Mouse (Mus musculus): ENCODE data around the gene Pbxip1. TPM values are rescaled to one million over a fixed set of nuclear protein-coding genes. Genes with fewer than 3 reads are reported as not detected.

Pbxip1 gene
- polyA plus RNA-seq (2015; fragmentation: Nextera tagmentation; extraction: Ambion mirVana): 38.3 and 40.4 TPM in 2 replicates

DNA sequence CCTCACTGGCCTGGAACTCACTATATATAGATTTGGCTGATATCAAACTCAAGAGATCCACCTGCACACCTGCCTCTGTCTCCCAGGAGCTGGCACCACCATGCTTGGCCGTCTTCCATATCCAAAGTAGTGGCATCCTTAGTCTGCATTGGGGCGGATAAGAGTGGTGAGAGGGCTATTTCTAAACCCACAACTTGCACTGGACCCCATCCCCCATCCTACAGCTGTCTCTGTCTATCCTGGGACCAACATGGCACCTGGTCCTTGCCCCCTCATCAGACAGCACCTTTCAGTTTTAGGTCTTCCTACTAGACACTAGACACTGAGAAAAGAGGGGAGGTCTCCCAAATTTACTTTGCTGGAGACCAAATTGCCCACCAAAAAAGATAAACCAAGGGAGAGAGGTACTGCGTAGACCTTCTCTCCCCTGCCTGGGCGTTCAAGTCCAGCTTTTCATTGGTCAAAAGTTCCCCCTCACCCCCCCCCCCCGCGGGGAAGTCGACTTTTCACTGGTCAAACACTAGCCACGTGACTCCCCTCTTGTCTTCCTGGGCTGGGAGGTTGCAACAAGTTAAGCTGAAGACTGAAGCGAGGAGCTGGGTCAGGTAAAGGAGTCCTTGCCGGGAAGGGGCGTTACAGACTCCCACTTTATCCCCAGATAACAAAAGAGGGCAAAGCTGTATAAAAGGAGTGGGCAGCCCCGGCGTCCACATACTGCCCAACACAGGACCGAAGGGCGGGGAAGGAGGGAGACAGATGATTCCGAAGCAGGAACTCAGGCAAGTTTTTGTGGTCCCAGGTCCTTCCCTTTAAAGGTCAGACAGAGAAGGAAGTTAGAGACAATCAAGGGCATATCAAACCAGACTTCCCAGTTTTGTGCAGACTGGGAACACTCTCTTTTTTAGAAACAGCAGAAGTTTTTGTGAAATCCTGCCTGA, at the start of gene Pbxip1:
Gene Pbxip1, plus strand, starts transcription at position 531 of the 938 bp plus-strand sequence.
- Histone ChIP-seq H3K27me3 (no peaks in the 10 kb centered on the region), H3K4me3 (replicated peaks) (peak within 1 kb of the TSS; percentile 52), H3K4me2 (replicated peaks) (peak within 1 kb of the TSS; percentile 57), H3K4me1 (peaks cover 28% of the 10 kb centered on the region), H3K36me3 (peaks cover 26% of the 10 kb centered on the region), H3K9me3 (replicated peaks) (no peaks in the 10 kb centered on the region), H3K9ac (peak within 1 kb of the TSS; percentile 57), H3K27ac (replicated peaks) (peak within 1 kb of the TSS; percentile 70)
- ATAC-seq (ENCODE audit: insufficient number of reproducible peaks, low FRiP score, low TSS enrichment, low read depth): peak; percentile 69
- 5% methylated on average over 16 of the region's 16 CpGs for WGBS

DNA sequence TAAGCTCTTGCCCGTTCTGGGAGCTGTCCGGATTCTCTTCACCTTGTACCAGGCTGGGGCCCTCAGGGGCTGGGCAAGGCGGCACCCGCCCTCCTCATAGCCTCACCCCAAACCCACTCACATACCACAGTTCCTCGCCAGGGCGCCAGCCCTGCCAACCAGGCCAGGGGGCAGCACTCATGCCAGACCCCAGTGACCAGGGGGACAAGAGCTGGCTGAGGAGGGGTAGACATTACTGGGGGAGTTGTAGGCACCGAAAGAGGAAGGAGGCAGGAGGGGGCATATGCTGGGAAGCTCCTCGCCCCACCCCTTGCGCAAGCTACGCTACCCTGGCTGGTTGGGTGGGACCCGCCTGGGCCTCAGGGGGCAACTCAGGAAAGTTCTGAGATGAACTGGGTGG, 48.9 kb upstream of the Pbxip1 start:
- Histone ChIP-seq H3K9ac (no peak overlapping the region), H3K9me3 (replicated peaks) (no peaks in the 10 kb centered on the region), H3K4me3 (replicated peaks) (peak overlapping the region; percentile 19; the same call in 1 of the 2 replicates), H3K27me3 (no peaks in the 10 kb centered on the region), H3K36me3 (no peaks in the 10 kb centered on the region), H3K27ac (replicated peaks) (peak overlapping the region; percentile 58), H3K4me2 (replicated peaks) (peak overlapping the region; percentile 27), H3K4me1 (peaks cover 77% of the 10 kb centered on the region)
- 55% methylated on average over 11 of the region's 11 CpGs for WGBS
- 0 out of 2 replicates have a peak, but pooled peaks have one; percentile 2 for ATAC-seq (ENCODE audit: insufficient number of reproducible peaks, low FRiP score, low TSS enrichment, low read depth)

DNA sequence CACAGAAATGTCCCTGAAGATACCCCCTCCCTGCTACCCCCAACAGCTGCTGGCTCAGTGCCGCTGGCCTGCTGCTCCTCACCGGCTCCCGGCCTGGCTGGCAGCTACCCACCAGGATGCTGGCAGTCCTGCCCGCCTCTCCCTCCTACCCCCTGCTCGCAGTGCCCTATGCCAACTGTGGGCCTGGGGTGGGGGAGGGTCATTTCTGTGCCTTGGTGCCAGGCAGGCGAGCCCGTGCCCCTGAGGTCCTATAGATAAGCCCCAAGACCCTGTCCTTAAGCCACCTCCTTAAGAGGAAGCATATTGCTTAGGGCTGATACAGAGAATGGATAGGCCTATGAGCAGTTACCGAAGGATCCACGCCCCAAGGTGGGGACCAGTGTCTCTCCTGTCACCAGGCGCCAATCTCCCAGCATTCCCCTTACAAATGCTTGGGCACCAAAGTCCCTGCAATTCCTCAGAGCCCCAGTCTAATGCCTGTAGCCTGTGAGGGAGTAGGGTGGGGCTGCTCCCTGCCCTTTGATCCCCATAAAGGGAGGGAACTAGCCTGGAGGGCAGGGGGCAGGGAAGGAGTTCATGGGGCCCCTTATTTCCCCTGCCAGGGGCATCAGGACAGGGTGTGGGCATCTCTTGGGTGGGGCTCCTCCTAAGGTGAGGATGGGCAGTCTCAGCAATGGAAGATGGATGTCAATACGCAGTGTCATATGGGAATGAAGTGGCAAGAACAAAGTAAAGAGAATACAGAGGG, 48.2 kb upstream of the Pbxip1 start:
- 58% methylated on average over 11 of the region's 11 CpGs for WGBS
- Histone ChIP-seq H3K4me2 (replicated peaks) (peak overlapping the region; percentile 27), H3K27me3 (no peaks in the 10 kb centered on the region), H3K36me3 (no peaks in the 10 kb centered on the region), H3K9me3 (replicated peaks) (no peaks in the 10 kb centered on the region), H3K4me3 (replicated peaks) (no peak overlapping the region), H3K27ac (replicated peaks) (peak overlapping the region; percentile 58), H3K4me1 (peaks cover 81% of the 10 kb centered on the region), H3K9ac (no peak overlapping the region)
- ATAC-seq (ENCODE audit: insufficient number of reproducible peaks, low FRiP score, low TSS enrichment, low read depth): no peak

- Histone ChIP-seq H3K4me3 (replicated peaks) (no peak overlapping the region), H3K4me1 (peaks cover 85% of the 10 kb centered on the region), H3K36me3 (no peaks in the 10 kb centered on the region), H3K9ac (no peak overlapping the region), H3K4me2 (replicated peaks) (no peak overlapping the region), H3K27ac (replicated peaks) (peak overlapping the region; percentile 58; the same call in 1 of the 2 replicates), H3K9me3 (replicated peaks) (no peaks in the 10 kb centered on the region), H3K27me3 (no peaks in the 10 kb centered on the region)
- WGBS: 52% methylated on average over 6 of the region's 6 CpGs
- ATAC-seq (ENCODE audit: insufficient number of reproducible peaks, low FRiP score, low TSS enrichment, low read depth): no peak
Observed at GRCm38 (mm10) chr3:89388901-89389740, 47.4 kb upstream of the Pbxip1 start.

- Histone ChIP-seq H3K4me2 (replicated peaks) (peak overlapping the region; percentile 98), H3K4me3 (replicated peaks) (peak overlapping the region; percentile 58), H3K4me1 (peaks cover 85% of the 10 kb centered on the region), H3K27me3 (no peaks in the 10 kb centered on the region), H3K36me3 (no peaks in the 10 kb centered on the region), H3K27ac (replicated peaks) (peak overlapping the region; percentile 44), H3K9ac (no peak overlapping the region), H3K9me3 (replicated peaks) (no peaks in the 10 kb centered on the region)
- WGBS: 40% methylated on average over 5 of the region's 5 CpGs
- no peak for ATAC-seq (ENCODE audit: insufficient number of reproducible peaks, low FRiP score, low TSS enrichment, low read depth)
Observed at GRCm38 (mm10) chr3:89390111-89390515, 46.4 kb upstream of the Pbxip1 start.

DNA sequence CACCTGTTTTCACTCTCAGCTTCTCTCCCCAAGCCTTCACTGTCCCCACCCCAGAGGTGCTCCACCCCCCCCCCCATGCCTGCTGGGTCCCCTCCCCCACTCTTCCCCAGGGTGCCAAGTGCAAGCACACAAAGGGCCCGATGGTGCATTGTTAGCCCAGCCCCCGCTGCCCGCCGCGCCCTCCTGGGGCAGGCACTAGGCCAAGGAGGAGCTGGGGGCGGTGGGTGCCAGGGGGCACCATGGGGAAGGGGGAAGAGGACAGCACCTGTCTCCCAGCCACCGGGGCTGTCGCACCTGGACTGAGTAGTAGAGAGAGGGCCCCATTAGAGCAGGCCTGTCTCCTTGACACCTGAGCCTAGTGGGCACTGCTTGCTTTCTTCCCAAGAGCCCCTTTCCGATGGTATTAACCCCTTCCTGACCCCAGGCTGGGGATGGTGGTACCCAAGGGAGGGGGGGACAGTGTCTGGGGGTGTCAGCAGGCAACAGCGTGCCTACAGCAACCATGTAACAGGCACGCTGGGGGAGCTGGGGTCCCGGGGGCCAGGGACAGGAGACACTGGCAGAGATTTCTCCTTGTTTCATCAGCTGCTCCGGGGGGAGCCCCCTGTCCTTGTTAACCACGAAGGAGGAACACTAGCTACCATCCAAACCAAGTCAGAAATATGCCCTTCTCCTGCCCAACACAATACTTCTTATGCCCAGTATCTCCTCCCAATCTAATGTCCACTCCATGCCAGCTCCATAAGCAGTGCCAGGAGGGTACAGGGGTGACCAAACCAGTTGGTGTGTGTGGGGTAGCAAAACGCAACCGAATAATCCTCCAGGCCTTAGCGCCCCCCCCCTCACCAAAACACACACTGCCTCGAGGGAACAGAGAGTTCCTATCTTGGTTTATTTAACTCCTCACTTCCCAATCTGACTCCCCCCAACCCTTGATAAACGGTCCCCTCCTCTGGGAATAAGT, 45.5 kb upstream of the Pbxip1 start:
- no peaks in the 10 kb centered on the region for H3K27me3 ChIP-seq
- no peak overlapping the region; the same call in 1 of the 2 replicates for H3K9ac ChIP-seq
- H3K4me2 ChIP-seq (replicated peaks): peak overlapping the region; percentile 98
- no peak for ATAC-seq (ENCODE audit: insufficient number of reproducible peaks, low FRiP score, low TSS enrichment, low read depth)
- H3K27ac ChIP-seq (replicated peaks): peak overlapping the region; percentile 85
- H3K36me3 ChIP-seq: no peaks in the 10 kb centered on the region
- peaks cover 85% of the 10 kb centered on the region for H3K4me1 ChIP-seq
- H3K9me3 ChIP-seq (replicated peaks): no peaks in the 10 kb centered on the region
- H3K4me3 ChIP-seq (replicated peaks): peak overlapping the region; percentile 58
- 11% methylated on average over 19 of the region's 19 CpGs for WGBS

GRCm38 (mm10) chr3:89391663-89392511, 44.6 kb upstream of the Pbxip1 start:
- H3K27ac ChIP-seq (replicated peaks): peak overlapping the region; percentile 85
- no peaks in the 10 kb centered on the region for H3K9me3 ChIP-seq (replicated peaks)
- H3K27me3 ChIP-seq: no peaks in the 10 kb centered on the region
- H3K4me2 ChIP-seq (replicated peaks): peak overlapping the region; percentile 98
- under 1% methylated on average over 56 of the region's 56 CpGs for WGBS
- peak overlapping the region; percentile 44 for H3K9ac ChIP-seq
- ATAC-seq (ENCODE audit: insufficient number of reproducible peaks, low FRiP score, low TSS enrichment, low read depth): no peak
- H3K36me3 ChIP-seq: no peaks in the 10 kb centered on the region
- peaks cover 87% of the 10 kb centered on the region for H3K4me1 ChIP-seq
- H3K4me3 ChIP-seq (replicated peaks): peak overlapping the region; percentile 58

- no peak for ATAC-seq (ENCODE audit: insufficient number of reproducible peaks, low FRiP score, low TSS enrichment, low read depth)
- Histone ChIP-seq H3K4me1 (peaks cover 78% of the 10 kb centered on the region), H3K4me3 (replicated peaks) (peak overlapping the region; percentile 58), H3K9me3 (replicated peaks) (no peaks in the 10 kb centered on the region), H3K27ac (replicated peaks) (peak overlapping the region; percentile 85), H3K4me2 (replicated peaks) (peak overlapping the region; percentile 98), H3K9ac (peak overlapping the region; percentile 44), H3K36me3 (no peaks in the 10 kb centered on the region), H3K27me3 (no peaks in the 10 kb centered on the region)
- WGBS: 0% methylated on average over 13 of the region's 24 CpGs
Observed at GRCm38 (mm10) chr3:89392871-89393311, 43.6 kb upstream of the Pbxip1 start.

DNA sequence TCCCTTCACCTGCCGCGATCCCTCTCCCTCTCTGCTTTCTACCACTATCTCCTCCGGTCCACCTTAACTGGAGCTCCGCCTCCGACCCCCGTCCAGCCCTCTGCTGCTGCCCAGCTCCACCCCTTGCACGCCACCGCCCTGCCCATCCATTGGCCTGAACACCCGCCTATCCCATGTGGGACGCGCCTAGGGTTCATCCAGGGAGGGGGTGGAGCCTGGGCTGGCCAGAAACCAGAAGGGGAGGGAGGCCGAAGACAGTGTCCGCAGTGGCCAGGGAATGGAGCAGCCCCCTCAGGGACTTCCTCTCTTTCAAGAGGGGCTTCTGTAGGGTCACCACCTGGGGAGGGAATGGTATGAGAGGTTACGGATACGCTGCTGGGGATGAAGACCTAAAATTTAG, 42.9 kb upstream of the Pbxip1 start:
- Histone ChIP-seq H3K9ac (peak overlapping the region; percentile 55), H3K36me3 (no peaks in the 10 kb centered on the region), H3K4me1 (peaks cover 71% of the 10 kb centered on the region), H3K4me2 (replicated peaks) (peak overlapping the region; percentile 98), H3K4me3 (replicated peaks) (peak overlapping the region; percentile 58), H3K9me3 (replicated peaks) (no peaks in the 10 kb centered on the region), H3K27ac (replicated peaks) (peak overlapping the region; percentile 93), H3K27me3 (no peaks in the 10 kb centered on the region)
- peak; percentile 95 for ATAC-seq (ENCODE audit: insufficient number of reproducible peaks, low FRiP score, low TSS enrichment, low read depth)
- under 1% methylated on average over 15 of the region's 15 CpGs for WGBS

All from embryonic facial prominence, embryonic 15.5 days (tissue).